Mouse (Mus musculus) embryonic facial prominence, embryonic 10.5 days (tissue): Measurements from ENCODE around the gene Olfr572. TPM values are rescaled to one million over a fixed set of nuclear protein-coding genes. Genes with fewer than 3 reads are reported as not detected.

ENCODE experiments used
- DNase-seq: peaks from one replicate; pipeline ENCODE4 v3.0.0-alpha.2; 2017; ENCODE audit warnings: low spot score
- H3K27ac ChIP-seq: fragments of 300-500 bp; sonication (generic); replicated peaks from 2 replicates; pipeline ENCODE4 v1.5.1; 2016; ENCODE audit warnings: mild to moderate bottlenecking
- H3K27me3 ChIP-seq: fragments of 300-500 bp; sonication (generic); replicated peaks from 2 replicates; pipeline ENCODE4 v1.6.1; 2016; ENCODE audit warnings: low read depth, mild to moderate bottlenecking; ENCODE audit not compliant: poor library complexity, severe bottlenecking
- H3K36me3 ChIP-seq: fragments of 300-500 bp; sonication (generic); replicated peaks from 2 replicates; pipeline ENCODE4 v1.6.1; 2016; ENCODE audit warnings: mild to moderate bottlenecking, moderate library complexity
- H3K4me1 ChIP-seq: fragments of 300-500 bp; sonication (generic); 2 replicates; pipeline ENCODE4 v1.6.1; 2016
- H3K4me3 ChIP-seq: fragments of 300-500 bp; sonication (generic); 2 replicates; pipeline ENCODE4 v1.5.1; 2016; ENCODE audit warnings: mild to moderate bottlenecking, moderate library complexity
- H3K9me3 ChIP-seq: fragments of 300-500 bp; sonication (generic); 2 replicates; pipeline ENCODE4 v1.6.1; 2016; ENCODE audit warnings: mild to moderate bottlenecking
- WGBS: fragments of 180-500 bp; shearing (Covaris S2); methylation state at CpG from one replicate; pipeline ENCODE4 v1.1.7; 2016; 5-methylcytosine and 5-hydroxymethylcytosine counted together
- polyA plus RNA-seq: library from polyadenylated mRNA; unstranded; fragments of >200 nt; fragmentation: Nextera tagmentation; extraction: Ambion mirVana; gene quantifications from 2 replicates; pipeline ENCODE4 v1.2.1, GENCODE M21; 2016

The Olfr572 gene
- polyA plus RNA-seq, 1 experiment from 2014 or later, result not detected

DNA sequence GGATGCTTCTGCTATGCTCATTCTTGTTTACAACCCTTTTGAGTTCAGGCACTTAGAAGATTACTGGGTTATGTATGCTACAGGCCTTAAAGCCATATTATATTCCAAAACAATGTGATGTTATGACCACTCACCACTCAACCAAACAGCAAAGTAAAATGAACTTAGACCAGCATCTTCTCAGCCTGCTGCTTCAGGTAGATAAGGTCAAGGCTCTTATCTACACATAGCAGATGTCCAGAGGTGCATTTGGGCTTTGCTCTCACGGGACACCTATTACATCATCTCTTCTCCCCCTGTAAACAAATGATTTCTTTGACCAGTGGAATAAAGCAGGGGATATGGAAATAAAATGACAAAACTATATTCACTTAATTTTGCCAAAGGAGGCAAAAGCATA, 34.4 kb downstream of the Olfr572 start, which contains the start of gene Olfr575:
Olfr575 (minus strand) TSS at position 183 of the 400 bp plus-strand sequence.
- 83% methylated on average over 1 of the region's 1 CpGs for WGBS
- no peak for DNase-seq
- Histone ChIP-seq H3K27me3 (no peaks in the 10 kb centered on the region), H3K4me1 (no peaks in the 10 kb centered on the region), H3K9me3 (no peaks in the 10 kb centered on the region), H3K27ac (no peak within 1 kb of the TSS), H3K4me3 (no peak within 1 kb of the TSS), H3K36me3 (no peaks in the 10 kb centered on the region)

DNA sequence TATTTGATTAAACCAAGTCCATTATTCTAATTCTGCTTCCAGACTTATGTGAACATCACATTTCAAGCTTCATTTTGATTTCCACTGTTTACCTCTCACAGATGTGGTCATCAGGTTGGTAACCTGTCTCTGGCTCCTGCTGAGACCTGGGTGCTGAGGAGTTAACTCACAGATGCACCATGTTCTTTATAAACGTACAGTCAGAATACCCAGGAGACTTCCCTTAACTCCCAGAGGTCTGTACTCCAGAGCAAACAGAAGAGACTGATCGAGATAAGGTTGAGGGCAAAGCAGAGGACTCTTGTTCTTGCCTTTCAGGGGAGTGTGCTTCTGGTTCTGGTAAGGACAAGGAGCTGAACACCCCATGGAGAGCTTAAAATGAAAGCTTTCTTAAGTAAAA, 38.2 kb downstream of the Olfr572 start, which contains the start of gene Olfr576:
Olfr576 (plus strand) TSS at position 301 of the 400 bp plus-strand sequence.
- no peak for DNase-seq
- Histone ChIP-seq H3K27ac (no peak within 1 kb of the TSS), H3K4me1 (no peaks in the 10 kb centered on the region), H3K27me3 (no peaks in the 10 kb centered on the region), H3K36me3 (no peaks in the 10 kb centered on the region), H3K4me3 (no peak within 1 kb of the TSS), H3K9me3 (no peaks in the 10 kb centered on the region)
- 60% methylated on average over 2 of the region's 2 CpGs for WGBS

DNA sequence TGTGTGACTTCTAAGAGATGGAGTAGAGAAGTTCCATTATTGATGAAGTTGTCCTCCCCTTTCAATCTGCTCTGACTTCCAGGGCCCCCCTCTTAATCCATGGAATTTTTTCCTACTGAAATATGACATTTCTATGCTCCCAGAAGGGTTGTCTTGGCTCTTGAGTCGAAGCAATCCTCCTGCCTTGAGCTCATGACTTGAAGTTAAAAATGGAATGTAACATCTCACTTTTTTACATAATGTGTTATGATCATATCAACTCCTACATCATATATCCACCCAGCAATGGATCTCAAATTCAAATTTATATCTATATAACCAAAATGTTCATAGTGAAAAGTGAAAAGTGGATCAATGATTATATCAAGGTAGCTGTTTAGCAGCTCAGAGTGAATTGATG, 50.2 kb downstream of the Olfr572 start:
- Histone ChIP-seq H3K27me3 (no peaks in the 10 kb centered on the region), H3K4me1 (no peaks in the 10 kb centered on the region), H3K4me3 (no peak overlapping the region), H3K27ac (no peak overlapping the region), H3K36me3 (no peaks in the 10 kb centered on the region), H3K9me3 (no peaks in the 10 kb centered on the region)
- WGBS, result 50% methylated on average over 1 of the region's 1 CpGs
- DNase-seq, result no peak

DNA sequence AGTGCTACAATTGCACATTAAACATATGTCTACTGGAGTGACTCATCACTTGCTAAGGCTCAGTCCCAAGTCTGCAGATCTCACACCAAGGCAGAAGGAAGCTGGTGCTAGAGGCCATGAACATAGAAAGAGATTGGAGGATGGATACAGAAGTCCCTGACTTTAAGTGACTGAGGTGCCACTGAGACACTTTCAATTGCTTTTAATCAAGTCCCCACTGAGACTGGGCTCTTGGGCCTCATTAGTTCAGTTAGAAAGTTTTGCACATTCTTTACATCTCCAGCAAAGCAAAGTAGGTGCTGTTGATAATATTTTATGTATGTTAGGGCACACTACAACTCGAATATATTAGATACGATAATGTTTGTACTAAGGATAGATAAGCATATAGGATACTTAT, 51.6 kb downstream of the Olfr572 start, which contains the start of gene Olfr577:
Olfr577 (minus strand) TSS at position 101 of the 400 bp plus-strand sequence.
- H3K9me3 ChIP-seq, result 0 out of 2 replicates have a peak, but pooled peaks cover 2% of the 10 kb centered on the region
- no peaks in the 10 kb centered on the region for H3K36me3 ChIP-seq
- WGBS, result 86% methylated on average over 2 of the region's 2 CpGs

More for the DNA sequence above, 51.6 kb downstream of the Olfr572 start, which contains the start of gene Olfr577:
- no peak within 1 kb of the TSS for H3K4me3 ChIP-seq
- H3K27ac ChIP-seq, result no peak within 1 kb of the TSS
- DNase-seq, result no peak
- H3K27me3 ChIP-seq, result no peaks in the 10 kb centered on the region
- no peaks in the 10 kb centered on the region for H3K4me1 ChIP-seq

Other genes with a start within 250 kb of the Olfr572 start
- 10.9 and 13.2 TPM in 2 replicates for gene Trim68, start 237.1 kb upstream of the Olfr572 start, polyA plus RNA-seq
- gene Olfr557, start 228.5 kb upstream of the Olfr572 start, polyA plus RNA-seq, result not detected in 2 replicates
- 0.09 TPM in 1 of 2 replicates, not detected in the other for gene Olfr558, start 222.2 kb upstream of the Olfr572 start, polyA plus RNA-seq
- not detected in 2 replicates for gene Olfr33, start 205.3 kb upstream of the Olfr572 start, polyA plus RNA-seq
- gene Olfr559, start 196.9 kb upstream of the Olfr572 start, polyA plus RNA-seq, result not detected in 2 replicates
- gene Olfr560, start 165.0 kb upstream of the Olfr572 start, polyA plus RNA-seq, result not detected in 2 replicates
- gene Olfr78, start 164.9 kb upstream of the Olfr572 start, polyA plus RNA-seq, result not detected in 2 replicates
- gene Olfr561, start 153.2 kb upstream of the Olfr572 start, polyA plus RNA-seq, result not detected in 2 replicates
- not detected in 2 replicates for gene Olfr564, start 120.9 kb upstream of the Olfr572 start, polyA plus RNA-seq
- gene Olfr566, start 65.6 kb upstream of the Olfr572 start, polyA plus RNA-seq, result not detected in 2 replicates
- gene Olfr568, start 47.3 kb upstream of the Olfr572 start, polyA plus RNA-seq, result not detected in 2 replicates
- gene Olfr569, start 33.5 kb upstream of the Olfr572 start, polyA plus RNA-seq, result not detected in 2 replicates
- gene Olfr570, start 29.8 kb upstream of the Olfr572 start, polyA plus RNA-seq, result not detected in 2 replicates
- 0.07 TPM in 1 of 2 replicates, not detected in the other for gene Olfr571, start 6.9 kb upstream of the Olfr572 start, polyA plus RNA-seq
- gene Olfr573-ps1, start 18.2 kb downstream of the Olfr572 start, polyA plus RNA-seq, result not detected in 2 replicates
- not detected in 2 replicates for gene Olfr574, start 24.1 kb downstream of the Olfr572 start, polyA plus RNA-seq
- not detected in 2 replicates for gene Olfr575, start 34.4 kb downstream of the Olfr572 start, polyA plus RNA-seq
- gene Olfr576, start 38.3 kb downstream of the Olfr572 start, polyA plus RNA-seq, result not detected in 2 replicates
- gene Olfr577, start 51.5 kb downstream of the Olfr572 start, polyA plus RNA-seq, result not detected in 2 replicates
- not detected in 2 replicates for gene Olfr578, start 64.9 kb downstream of the Olfr572 start, polyA plus RNA-seq
- not detected in 2 replicates for gene Olfr582, start 113.6 kb downstream of the Olfr572 start, polyA plus RNA-seq
- not detected in 2 replicates for gene Olfr583, start 126.9 kb downstream of the Olfr572 start, polyA plus RNA-seq
- not detected in 2 replicates for gene Olfr584, start 157.5 kb downstream of the Olfr572 start, polyA plus RNA-seq
- gene Olfr585, start 173.3 kb downstream of the Olfr572 start, polyA plus RNA-seq, result not detected in 2 replicates
- gene Olfr586, start 201.2 kb downstream of the Olfr572 start, polyA plus RNA-seq, result not detected in 2 replicates
- not detected in 2 replicates for gene Olfr588-ps1, start 216.5 kb downstream of the Olfr572 start, polyA plus RNA-seq
- not detected in 2 replicates for gene Olfr589, start 231.9 kb downstream of the Olfr572 start, polyA plus RNA-seq